Mouse (Mus musculus) ovary, postnatal 14 days (tissue): ENCODE measurements around the gene Hoxa10.

Experiments
- DNase-seq: peaks from one replicate; pipeline ENCODE4 v3.0.0; 2022; ENCODE audit warnings: low spot score

Hoxa10 gene

DNA sequence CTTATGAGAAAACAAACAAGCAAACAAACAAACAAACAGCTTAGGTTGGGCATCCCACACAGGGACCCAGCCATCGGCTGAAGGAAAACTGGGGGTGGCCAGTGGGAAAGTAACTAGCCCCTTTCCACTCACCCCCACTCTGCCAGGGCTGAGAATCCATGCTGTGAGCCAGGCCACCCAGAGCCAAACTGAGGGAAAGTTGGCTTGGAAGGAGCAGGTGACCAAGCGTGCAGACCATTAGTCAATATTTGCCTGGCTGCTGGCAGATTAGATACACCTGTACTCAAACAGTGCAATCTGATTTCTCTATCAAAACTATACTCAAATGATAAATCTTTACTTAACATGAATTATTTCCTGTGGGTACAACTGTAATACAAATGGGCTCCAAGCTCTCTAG lies 58.6 kb downstream of the Hoxa10 start:
- DNase-seq: no peak
